Mouse (Mus musculus): ENCODE measurements around the gene Ifna4.

- no peak for TF ChIP-seq EP300 (IDR thresholded peaks at IDR 0.05)
- peak; percentile 57 for TF ChIP-seq CTCF (IDR thresholded peaks at IDR 0.05)
These were observed 2.8 kb upstream of the Ifna4 start for GRCm38 (mm10) chr4:88838828-88839227.

Data from lung, postnatal 0 days (tissue).